20 mouse cellular contexts compared by ENCODE assay signal in the genomic region with DNA sequence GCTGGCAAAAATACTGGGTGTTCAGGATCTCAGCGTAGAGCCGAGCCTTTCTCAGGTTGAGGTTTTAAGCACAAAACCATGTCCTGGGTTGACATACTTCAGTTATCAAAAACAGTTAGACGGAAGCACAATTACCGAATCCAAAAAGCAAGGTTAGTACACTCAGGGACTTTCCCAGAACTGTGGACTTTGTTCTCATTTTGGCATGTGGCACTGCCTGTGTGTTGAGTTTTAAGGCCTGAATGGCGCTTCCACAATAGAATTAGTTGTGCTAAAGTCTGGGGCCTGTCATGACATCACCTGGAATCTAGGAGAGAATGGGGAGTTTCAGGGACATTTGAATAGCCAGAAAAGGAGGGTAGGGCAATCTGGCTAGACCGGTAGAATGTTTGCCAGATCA. TPM values are rescaled to one million over a fixed set of nuclear protein-coding genes. Genes with fewer than 3 reads are reported as not detected.
DNase-seq lines count a peak whose midpoint lies in the region; ATAC-seq lines count a peak whose summit lies in the region.
"Had no signal": no experiment of that assay in that cellular context is flagged by ENCODE, and none has a peak within 500 bp of the region (broad histone marks: within the 10 kb centered on the region; RNA-seq: fewer than 3 reads in every experiment).

No protein-coding gene starts in this region.

- H3K27me3 ChIP-seq in embryonic facial prominence, embryonic 14.5 days (replicated peaks; ENCODE audit: control insufficient read depth, insufficient read depth, low read length), result no peaks in the 10 kb centered on the region
- no peaks in the 10 kb centered on the region for H3K27me3 ChIP-seq in embryonic facial prominence, embryonic 10.5 days (replicated peaks; ENCODE audit: low read depth, poor library complexity, severe bottlenecking)
- no peaks in the 10 kb centered on the region for H3K27me3 ChIP-seq in megakaryocyte, embryonic 14.5 days (replicated peaks)
- H3K27me3 ChIP-seq: midbrain, embryonic 13.5 days had no signal

- H3K4me3 ChIP-seq in embryonic facial prominence, embryonic 14.5 days (ENCODE audit: low read depth, low read length), result no peak overlapping the region
- no peak overlapping the region for H3K4me3 ChIP-seq in embryonic facial prominence, embryonic 10.5 days
- peak overlapping the region; percentile 3 for H3K4me3 ChIP-seq in megakaryocyte, embryonic 14.5 days (replicated peaks)
- H3K4me3 ChIP-seq: midbrain, embryonic 13.5 days; myocyte had no signal

- 83% methylated on average over 6 of the region's 6 CpGs for WGBS in embryonic facial prominence, embryonic 14.5 days
- WGBS in embryonic facial prominence, embryonic 10.5 days, result 91% methylated on average over 6 of the region's 6 CpGs

- H3K9me3 ChIP-seq in embryonic facial prominence, embryonic 14.5 days (ENCODE audit: control insufficient read depth, low read length), result no peaks in the 10 kb centered on the region
- H3K9me3 ChIP-seq in embryonic facial prominence, embryonic 10.5 days, result no peaks in the 10 kb centered on the region
- no peaks in the 10 kb centered on the region for H3K9me3 ChIP-seq in megakaryocyte, embryonic 14.5 days
- H3K9me3 ChIP-seq: midbrain, embryonic 13.5 days had no signal

- no peak overlapping the region for H3K27ac ChIP-seq in embryonic facial prominence, embryonic 14.5 days (replicated peaks; ENCODE audit: low read depth, low read length)
- H3K27ac ChIP-seq in embryonic facial prominence, embryonic 10.5 days (replicated peaks), result no peak overlapping the region
- H3K27ac ChIP-seq: hindbrain, embryonic 14.5 days; liver, embryonic 14.5 days; midbrain, embryonic 13.5 days had no signal

- H3K4me1 ChIP-seq in embryonic facial prominence, embryonic 14.5 days (ENCODE audit: control insufficient read depth, insufficient read depth, low read length), result no peaks in the 10 kb centered on the region
- H3K4me1 ChIP-seq in embryonic facial prominence, embryonic 10.5 days, result peaks cover 4% of the 10 kb centered on the region; the same call in 1 of the 2 replicates
- peaks cover 13% of the 10 kb centered on the region for H3K4me1 ChIP-seq in megakaryocyte, embryonic 14.5 days

- peak; percentile 9 for DNase-seq in embryonic facial prominence, embryonic 14.5 days (ENCODE audit: low spot score)
- no peak for DNase-seq in embryonic facial prominence, embryonic 10.5 days (ENCODE audit: low spot score)
- peak; percentile 21 for DNase-seq in kidney, adult 18-20 months
- no peak for DNase-seq in kidney, postnatal 14 days
- no peak for DNase-seq in right cerebral cortex, adult 18-20 months
- DNase-seq: cerebellum, adult 9-10 months; layer of hippocampus, adult 9-11 months; lung, postnatal 36 days had no signal

- no peaks in the 10 kb centered on the region for H3K36me3 ChIP-seq in embryonic facial prominence, embryonic 14.5 days (ENCODE audit: control insufficient read depth, insufficient read depth, low read length)
- H3K36me3 ChIP-seq in embryonic facial prominence, embryonic 10.5 days (replicated peaks), result no peaks in the 10 kb centered on the region
- peaks cover 23% of the 10 kb centered on the region for H3K36me3 ChIP-seq in megakaryocyte, embryonic 14.5 days (replicated peaks; ENCODE audit: low read length)
- H3K36me3 ChIP-seq: midbrain, embryonic 13.5 days had no signal

- H3K9ac ChIP-seq in embryonic facial prominence, embryonic 14.5 days (ENCODE audit: low read depth, low read length), result no peak overlapping the region
- H3K9ac ChIP-seq: hindbrain, embryonic 14.5 days; liver, embryonic 14.5 days; midbrain, embryonic 13.5 days had no signal

- no peak for ATAC-seq in embryonic facial prominence, embryonic 14.5 days (ENCODE audit: low read depth)
- no peak for ATAC-seq in megakaryocyte, adult 5-6 weeks (ENCODE audit: poor library complexity, severe bottlenecking)
- peak; percentile 17; the same call in 1 of the 2 replicates for ATAC-seq in neutrophil, adult 5-6 weeks (ENCODE audit: extremely low read depth, insufficient number of reproducible peaks, low FRiP score, poor library complexity, severe bottlenecking)
- ATAC-seq: intestine, postnatal 0 days; midbrain, embryonic 13.5 days had no signal

- H3K4me2 ChIP-seq in embryonic facial prominence, embryonic 14.5 days (ENCODE audit: low read depth, low read length), result no peak overlapping the region
- H3K4me2 ChIP-seq: hindbrain, embryonic 14.5 days; midbrain, embryonic 13.5 days had no signal

RNA-seq across cellular contexts. Expression of a gene that starts 3.8 kb away (rescaled TPM):
- 4.1 and 5.5 TPM in 2 replicates for polyA plus RNA-seq in embryonic facial prominence, embryonic 14.5 days (2014; fragmentation: Nextera tagmentation; extraction: Ambion mirVana)
- polyA plus RNA-seq in embryonic facial prominence, embryonic 10.5 days (2016; fragmentation: Nextera tagmentation; extraction: Ambion mirVana), result 0.89 and 0.96 TPM in 2 replicates
- 7.5 TPM in 1 of 2 replicates, not detected in the other for polyA plus RNA-seq in megakaryocyte, embryonic 14.5 days (2012; ENCODE audit: insufficient read depth, low replicate concordance)
- 112 and 151 TPM in 2 replicates for total RNA-seq in megakaryocyte, adult 5-6 weeks (2015)
- total RNA-seq in megakaryocyte, adult 5-6 weeks (2017), result 78.0 and 87.4 TPM in 2 replicates
- 115 and 128 TPM in 2 replicates for total RNA-seq in neutrophil, adult 5-6 weeks (2017)

RNA-seq across cellular contexts. Expression of a gene that starts 11.5 kb away (rescaled TPM):
- polyA plus RNA-seq in embryonic facial prominence, embryonic 14.5 days (2014; fragmentation: Nextera tagmentation; extraction: Ambion mirVana), result 0.37 TPM in 1 of 2 replicates, not detected in the other
- polyA plus RNA-seq in embryonic facial prominence, embryonic 10.5 days (2016; fragmentation: Nextera tagmentation; extraction: Ambion mirVana), result 0.06 TPM in 1 of 2 replicates, not detected in the other
- polyA plus RNA-seq in megakaryocyte, embryonic 14.5 days (2012; ENCODE audit: insufficient read depth, low replicate concordance), result 0.07 TPM in 1 of 2 replicates, not detected in the other
- 0.62 and 1.7 TPM in 2 replicates for total RNA-seq in megakaryocyte, adult 5-6 weeks (2015)
- 0.40 TPM in 1 of 2 replicates, not detected in the other for total RNA-seq in megakaryocyte, adult 5-6 weeks (2017)
- total RNA-seq in neutrophil, adult 5-6 weeks (2017), result 0.23 and 0.25 TPM in 2 replicates
- total RNA-seq: gastrocnemius, adult 18-20 months; heart, adult 8-10 months; left cerebral cortex, postnatal 36 days had no signal
- polyA plus RNA-seq: hindbrain, embryonic 14.5 days; myocyte had no signal

RNA-seq across cellular contexts. Expression of a gene that starts 27.8 kb away (rescaled TPM):
- not detected in 2 replicates for polyA plus RNA-seq in embryonic facial prominence, embryonic 14.5 days (2014; fragmentation: Nextera tagmentation; extraction: Ambion mirVana)
- polyA plus RNA-seq in embryonic facial prominence, embryonic 10.5 days (2016; fragmentation: Nextera tagmentation; extraction: Ambion mirVana), result not detected in 2 replicates
- not detected in 2 replicates for polyA plus RNA-seq in megakaryocyte, embryonic 14.5 days (2012; ENCODE audit: insufficient read depth, low replicate concordance)
- not detected in 2 replicates for total RNA-seq in megakaryocyte, adult 5-6 weeks (2015)
- total RNA-seq in megakaryocyte, adult 5-6 weeks (2017), result not detected in 2 replicates
- not detected in 2 replicates for total RNA-seq in neutrophil, adult 5-6 weeks (2017)
- total RNA-seq: gastrocnemius, adult 18-20 months; heart, adult 8-10 months; left cerebral cortex, postnatal 36 days had no signal
- polyA plus RNA-seq: hindbrain, embryonic 14.5 days; intestine, postnatal 0 days; liver, embryonic 14.5 days; midbrain, embryonic 13.5 days; myocyte had no signal

RNA-seq across cellular contexts. Expression of a gene that starts 44.8 kb away (rescaled TPM):
- polyA plus RNA-seq in embryonic facial prominence, embryonic 14.5 days (2014; fragmentation: Nextera tagmentation; extraction: Ambion mirVana), result 0.13 and 0.16 TPM in 2 replicates
- 0.14 TPM in 1 of 2 replicates, not detected in the other for polyA plus RNA-seq in embryonic facial prominence, embryonic 10.5 days (2016; fragmentation: Nextera tagmentation; extraction: Ambion mirVana)
- 0.07 and 0.69 TPM in 2 replicates for polyA plus RNA-seq in megakaryocyte, embryonic 14.5 days (2012; ENCODE audit: insufficient read depth, low replicate concordance)
- total RNA-seq in megakaryocyte, adult 5-6 weeks (2015), result 0.07 TPM in 1 of 2 replicates, not detected in the other
- total RNA-seq in megakaryocyte, adult 5-6 weeks (2017), result not detected in 2 replicates
- 0.58 and 0.98 TPM in 2 replicates for total RNA-seq in neutrophil, adult 5-6 weeks (2017)
- total RNA-seq: gastrocnemius, adult 18-20 months; heart, adult 8-10 months; left cerebral cortex, postnatal 36 days had no signal
- polyA plus RNA-seq: heart, postnatal 0 days; intestine, postnatal 0 days; liver, embryonic 14.5 days; myocyte had no signal

Comparison
In these comparisons a context has a peak if more than half of its experiments do, and no peak if none do; other contexts are left out.
1. DNase-seq: peak in embryonic facial prominence, embryonic 14.5 days (single experiment) and kidney, adult 18-20 months (single experiment); none in embryonic facial prominence, embryonic 10.5 days (single experiment), kidney, postnatal 14 days (single experiment) and right cerebral cortex, adult 18-20 months (single experiment).